Comparison of ENCODE assay signal across 9 mouse cellular contexts in the genomic region with DNA sequence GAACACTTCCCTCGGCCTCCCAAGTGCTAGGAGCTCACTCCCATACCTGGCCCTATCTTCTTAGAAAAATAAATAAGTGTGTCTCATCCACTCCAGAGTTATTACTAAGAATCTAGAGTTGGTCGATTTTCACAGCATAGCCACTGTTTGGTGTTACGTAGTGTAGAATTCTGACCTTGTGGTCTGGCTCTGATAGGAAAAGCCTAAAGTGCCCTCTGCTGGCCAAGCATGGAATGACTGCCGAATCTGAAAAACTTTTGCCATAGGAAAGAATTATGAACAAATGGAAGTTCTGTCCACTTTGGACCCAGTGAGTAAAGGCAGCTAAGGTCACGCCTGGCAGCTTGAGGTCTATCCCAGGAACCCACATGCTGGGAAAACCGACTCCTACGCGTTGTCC. TPM values are rescaled to one million over a fixed set of nuclear protein-coding genes. Genes with fewer than 3 reads are reported as not detected.
A peak's percentile ranks its signal among the peaks of the same experiment; 100 is the strongest.
DNase-seq lines count a peak whose midpoint lies in the region; ATAC-seq and TF ChIP-seq lines count a peak whose summit lies in the region.
"Had no signal": no experiment of that assay in that cellular context is flagged by ENCODE, and none has a peak within 500 bp of the region (broad histone marks: within the 10 kb centered on the region; RNA-seq: fewer than 3 reads in every experiment).

No protein-coding gene starts in this region.

- H3K4me3 ChIP-seq in midbrain, embryonic 11.5 days (ENCODE audit: low read depth, low read length) = no peak overlapping the region
- no peak overlapping the region for H3K4me3 ChIP-seq in midbrain, embryonic 16.5 days (ENCODE audit: low read depth, low read length)
- no peak overlapping the region for H3K4me3 ChIP-seq in limb, embryonic 14.5 days (replicated peaks; ENCODE audit: low read length)
- H3K4me3 ChIP-seq: stomach, embryonic 15.5 days had no signal

- no peak overlapping the region for H3K9ac ChIP-seq in midbrain, embryonic 11.5 days (ENCODE audit: low read length)
- H3K9ac ChIP-seq in midbrain, embryonic 16.5 days (ENCODE audit: low read depth, low read length) = no peak overlapping the region
- H3K9ac ChIP-seq in limb, embryonic 14.5 days (ENCODE audit: low read depth, low read length, severe bottlenecking) = no peak overlapping the region
- H3K9ac ChIP-seq: stomach, embryonic 15.5 days had no signal

- H3K36me3 ChIP-seq in midbrain, embryonic 11.5 days (ENCODE audit: control insufficient read depth, insufficient read depth, low read length) = no peaks in the 10 kb centered on the region
- no peaks in the 10 kb centered on the region for H3K36me3 ChIP-seq in midbrain, embryonic 16.5 days (ENCODE audit: control insufficient read depth, insufficient read depth, low read length)
- peaks cover 21% of the 10 kb centered on the region for H3K36me3 ChIP-seq in limb, embryonic 14.5 days (ENCODE audit: control insufficient read depth, insufficient read depth, low read length)
- H3K36me3 ChIP-seq: stomach, embryonic 15.5 days had no signal

- H3K4me2 ChIP-seq in midbrain, embryonic 11.5 days = no peak overlapping the region
- H3K4me2 ChIP-seq in midbrain, embryonic 16.5 days (ENCODE audit: low read length) = no peak overlapping the region
- no peak overlapping the region for H3K4me2 ChIP-seq in limb, embryonic 14.5 days (replicated peaks; ENCODE audit: low read depth, low read length, severe bottlenecking)
- H3K4me2 ChIP-seq: stomach, embryonic 15.5 days had no signal

- WGBS in midbrain, embryonic 11.5 days = 30% methylated on average over 8 of the region's 8 CpGs
- 22% methylated on average over 8 of the region's 8 CpGs for WGBS in midbrain, embryonic 16.5 days
- WGBS in limb, embryonic 14.5 days = 26% methylated on average over 8 of the region's 8 CpGs

- no peaks in the 10 kb centered on the region for H3K9me3 ChIP-seq in midbrain, embryonic 11.5 days (ENCODE audit: control insufficient read depth, low read length)
- H3K9me3 ChIP-seq in midbrain, embryonic 16.5 days (replicated peaks; ENCODE audit: control insufficient read depth, low read length, poor library complexity, severe bottlenecking) = no peaks in the 10 kb centered on the region
- H3K9me3 ChIP-seq in limb, embryonic 14.5 days (ENCODE audit: control insufficient read depth, low read length) = no peaks in the 10 kb centered on the region
- H3K9me3 ChIP-seq: stomach, embryonic 15.5 days had no signal

- no peaks in the 10 kb centered on the region for H3K27me3 ChIP-seq in midbrain, embryonic 11.5 days (ENCODE audit: control insufficient read depth, insufficient read depth, low read length)
- H3K27me3 ChIP-seq in midbrain, embryonic 16.5 days (ENCODE audit: control insufficient read depth, insufficient read depth, low read depth, low read length) = no peaks in the 10 kb centered on the region
- no peaks in the 10 kb centered on the region for H3K27me3 ChIP-seq in limb, embryonic 14.5 days (ENCODE audit: control insufficient read depth, insufficient read depth, low read length)
- H3K27me3 ChIP-seq: stomach, embryonic 15.5 days had no signal

- TF ChIP-seq POLR2A in brain, embryonic 14.5 days (IDR thresholded peaks at IDR 0.05; ENCODE audit: borderline replicate concordance, extremely low read depth, insufficient read depth, insufficient read length, poor library complexity, severe bottlenecking) = no peak
- no peak for TF ChIP-seq POLR2A in limb, embryonic 14.5 days (IDR thresholded peaks at IDR 0.05; ENCODE audit: borderline replicate concordance, extremely low read depth, insufficient read depth, insufficient read length)

- no peak for ATAC-seq in midbrain, embryonic 11.5 days (ENCODE audit: low FRiP score)
- no peak for ATAC-seq in midbrain, embryonic 16.5 days
- peak; percentile 24 for ATAC-seq in inflammation-experienced regulatory T-cells, adult 6 months
- ATAC-seq in limb, embryonic 14.5 days (ENCODE audit: low FRiP score, low read depth) = no peak

- peak; percentile 98 for DNase-seq in midbrain, embryonic 11.5 days (ENCODE audit: low spot score, missing footprints)
- peak; percentile 76 for DNase-seq in brain, embryonic 14.5 days (ENCODE audit: low read depth)
- peak; percentile 75 for DNase-seq in forelimb bud, embryonic 11.5 days (ENCODE audit: low read depth, low spot score)
- DNase-seq in limb, embryonic 14.5 days (ENCODE audit: low spot score) = peak; percentile 89
- DNase-seq in retina, adult 2 months (ENCODE audit: low read depth, low spot score) = peak; percentile 52
- DNase-seq in thymus, postnatal 4 days = peak; percentile 82

- TF ChIP-seq CTCF in brain, embryonic 14.5 days (IDR thresholded peaks at IDR 0.05; ENCODE audit: borderline replicate concordance, extremely low read depth, insufficient read depth, insufficient read length) = peak; percentile 81; the same call in 1 of the 2 replicates

- H3K27ac ChIP-seq in midbrain, embryonic 11.5 days (ENCODE audit: low read depth, low read length) = no peak overlapping the region
- no peak overlapping the region for H3K27ac ChIP-seq in midbrain, embryonic 16.5 days (ENCODE audit: low read length)
- H3K27ac ChIP-seq in limb, embryonic 14.5 days (replicated peaks; ENCODE audit: low read depth, low read length) = no peak overlapping the region
- H3K27ac ChIP-seq: stomach, embryonic 15.5 days had no signal

- no peaks in the 10 kb centered on the region for H3K4me1 ChIP-seq in midbrain, embryonic 11.5 days (ENCODE audit: control insufficient read depth, insufficient read depth, low read length)
- peaks cover 3% of the 10 kb centered on the region; the same call in 1 of the 2 replicates for H3K4me1 ChIP-seq in midbrain, embryonic 16.5 days (ENCODE audit: control insufficient read depth, insufficient read depth, low read length)
- peaks cover 4% of the 10 kb centered on the region; the same call in 1 of the 2 replicates for H3K4me1 ChIP-seq in limb, embryonic 14.5 days (ENCODE audit: control insufficient read depth, insufficient read depth, low read length)
- H3K4me1 ChIP-seq: stomach, embryonic 15.5 days had no signal

RNA-seq across cellular contexts. Expression of a gene that starts 5.3 kb away (rescaled TPM):
- 5.3 and 7.0 TPM in 2 replicates for polyA plus RNA-seq in midbrain, embryonic 11.5 days (2014; fragmentation: Nextera tagmentation; extraction: Ambion mirVana)
- polyA plus RNA-seq in midbrain, embryonic 16.5 days (2015; fragmentation: Nextera tagmentation; extraction: Ambion mirVana) = 20.2 and 21.4 TPM in 2 replicates
- 11.7 and 12.4 TPM in 2 replicates for polyA plus RNA-seq in brain, embryonic 14.5 days (2012; rRNA removed)
- 1 to 10 TPM; 2.1 to 3.0 (median 3.0) TPM for polyA plus RNA-seq in inflammation-experienced regulatory T-cells, adult 6 months (2017; shearing (Covaris generic))
- 5.5 and 7.7 TPM in 2 replicates for polyA plus RNA-seq in limb, embryonic 14.5 days (2012; rRNA removed)
- polyA plus RNA-seq in limb, embryonic 14.5 days (2014; fragmentation: Nextera tagmentation; extraction: Ambion mirVana) = 6.1 and 6.2 TPM in 2 replicates

RNA-seq across cellular contexts. Expression of a gene that starts 32.2 kb away (rescaled TPM):
- 24.2 and 30.1 TPM in 2 replicates for polyA plus RNA-seq in midbrain, embryonic 11.5 days (2014; fragmentation: Nextera tagmentation; extraction: Ambion mirVana)
- 46.7 and 48.7 TPM in 2 replicates for polyA plus RNA-seq in midbrain, embryonic 16.5 days (2015; fragmentation: Nextera tagmentation; extraction: Ambion mirVana)
- 32.2 and 34.5 TPM in 2 replicates for polyA plus RNA-seq in brain, embryonic 14.5 days (2012; rRNA removed)
- 10 to 100 TPM; 31.3 to 40.9 (median 36.7) TPM for polyA plus RNA-seq in inflammation-experienced regulatory T-cells, adult 6 months (2017; shearing (Covaris generic))
- 20.2 and 21.7 TPM in 2 replicates for polyA plus RNA-seq in limb, embryonic 14.5 days (2012; rRNA removed)
- polyA plus RNA-seq in limb, embryonic 14.5 days (2014; fragmentation: Nextera tagmentation; extraction: Ambion mirVana) = 19.4 and 24.2 TPM in 2 replicates
